Mouse (Mus musculus): Measurements from ENCODE around the gene Mapk13. TPM values are rescaled to one million over a fixed set of nuclear protein-coding genes. Genes with fewer than 3 reads are reported as not detected.
"Not testable (repeated sequence)": the region's sequence is repeated elsewhere in the genome, so short reads cannot be mapped to it uniquely, and the experiment has no call there.

Mapk13 gene
- total RNA-seq, 4 experiments from 2014 or later = 2.1 to 3.4 (median 2.7) TPM

GRCm38 (mm10) chr17:28812345-28812744 is 43.2 kb downstream of the Mapk13 start:
- DNase-seq (ENCODE audit: low spot score in 2 of 2) = no peak

- no peak for DNase-seq (ENCODE audit: low spot score in 2 of 2)
Observed at GRCm38 (mm10) chr17:28814529-28815097, 45.5 kb downstream of the Mapk13 start.

DNA sequence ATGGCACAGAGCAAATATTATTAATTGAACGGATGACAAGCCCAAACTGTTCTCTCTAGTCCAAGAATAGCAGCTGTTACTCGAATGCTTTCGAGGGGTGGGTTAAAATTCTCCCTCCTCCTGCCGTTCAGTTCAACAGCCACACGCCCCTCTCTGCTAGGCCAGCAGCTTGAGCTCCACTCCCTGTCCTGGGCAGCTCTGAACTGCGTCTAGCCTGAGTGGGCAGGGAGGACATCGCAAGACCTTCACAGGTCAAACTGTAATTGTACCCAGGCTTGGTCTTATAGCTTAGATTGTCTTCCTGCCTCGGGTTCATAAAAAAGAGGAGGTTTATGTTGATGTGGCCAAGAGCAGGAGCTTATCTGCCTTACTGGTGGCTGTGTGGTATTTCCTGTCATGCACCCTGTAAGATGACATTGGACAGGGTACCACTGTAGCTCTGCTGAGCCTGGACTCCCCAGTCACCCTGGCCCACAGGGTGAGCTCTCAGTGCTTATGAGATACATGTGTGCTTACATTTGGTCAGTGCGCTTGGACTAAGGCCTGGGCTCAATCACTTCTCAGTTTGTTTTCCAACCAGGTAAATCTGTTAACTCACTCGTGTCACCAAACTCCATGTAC is 46.4 kb downstream of the Mapk13 start:
- no peak for DNase-seq (ENCODE audit: low spot score in 2 of 2)

- not testable (repeated sequence) for DNase-seq (ENCODE audit: low spot score in 2 of 2)
Observed at GRCm38 (mm10) chr17:28816326-28816725, 47.2 kb downstream of the Mapk13 start.

- no peak for DNase-seq (ENCODE audit: low spot score in 2 of 2)
Observed at GRCm38 (mm10) chr17:28816875-28817811, 48.0 kb downstream of the Mapk13 start.

- DNase-seq (ENCODE audit: low spot score in 2 of 2) = no peak
Observed at GRCm38 (mm10) chr17:28820189-28820588, 51.1 kb downstream of the Mapk13 start.

DNA sequence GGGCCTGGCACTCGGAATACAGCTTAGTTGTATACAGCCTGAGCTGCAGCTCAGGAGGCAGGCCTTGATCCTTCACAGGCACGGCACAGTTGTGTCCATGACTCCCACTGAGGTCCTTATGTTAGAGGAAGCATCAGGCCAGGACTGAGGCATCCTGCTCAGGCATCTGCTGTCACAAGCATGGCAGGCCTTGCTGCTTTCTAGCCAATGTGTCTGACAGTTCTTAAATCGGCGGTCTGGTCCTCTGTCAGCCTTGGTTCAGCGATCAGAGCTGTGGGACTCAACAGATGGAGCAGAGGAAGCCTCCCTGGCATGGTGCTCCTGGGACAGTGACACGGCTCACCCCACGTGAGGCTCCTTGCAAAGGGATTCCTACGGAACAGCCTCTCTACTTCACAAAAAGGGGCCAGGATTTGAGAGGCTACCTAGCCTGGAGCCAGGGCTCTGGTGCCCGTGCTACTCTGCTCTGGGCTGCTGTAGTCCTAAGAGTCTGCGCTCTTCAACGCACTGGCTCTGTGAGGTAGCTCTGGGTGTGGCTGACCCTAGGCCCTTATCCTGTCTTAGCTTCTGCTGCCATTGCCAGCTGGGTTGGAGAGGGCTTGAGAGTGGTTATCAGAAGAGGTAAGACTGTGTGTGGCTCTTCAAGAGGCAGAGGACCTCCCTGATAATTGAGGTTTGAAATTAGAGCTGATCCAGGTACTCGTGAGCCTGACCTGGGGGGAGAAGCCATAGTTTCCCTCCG is 54.1 kb downstream of the Mapk13 start:
- DNase-seq (ENCODE audit: low spot score in 2 of 2) = no peak

DNA sequence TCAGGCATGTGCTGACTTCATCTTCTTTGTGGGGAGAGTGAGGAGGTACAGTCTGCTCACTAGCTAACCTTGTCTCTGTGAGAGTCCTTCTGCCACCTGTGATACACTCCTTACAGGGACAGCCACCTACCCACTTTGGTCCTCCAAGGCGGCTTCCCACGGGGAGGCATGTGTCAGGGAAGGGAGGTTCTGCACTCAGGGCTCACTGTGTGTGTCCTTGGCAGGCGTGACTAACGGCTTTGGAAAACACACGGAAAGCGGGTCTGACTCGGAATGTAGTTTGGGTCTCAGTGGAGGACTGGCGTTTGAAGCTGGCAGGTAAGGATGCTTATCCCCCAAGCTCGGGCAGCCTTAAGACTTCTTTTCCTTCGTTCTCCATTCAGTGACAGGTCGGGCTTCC is 54.7 kb downstream of the Mapk13 start:
- no peak for DNase-seq (ENCODE audit: low spot score in 2 of 2)

- DNase-seq (ENCODE audit: low spot score in 2 of 2) = peak in 1 of 2 experiments; percentile 72
Observed at GRCm38 (mm10) chr17:28824896-28825295, 55.8 kb downstream of the Mapk13 start.

GRCm38 (mm10) chr17:28825359-28826041 is 56.4 kb downstream of the Mapk13 start:
- DNase-seq (ENCODE audit: low spot score in 2 of 2) = no peak

GRCm38 (mm10) chr17:28827665-28828231 is 58.7 kb downstream of the Mapk13 start:
- no peak for DNase-seq (ENCODE audit: low spot score in 2 of 2)

GRCm38 (mm10) chr17:28829120-28829519 is 60.0 kb downstream of the Mapk13 start:
- no peak for DNase-seq (ENCODE audit: low spot score in 2 of 2)

Other genes starting within 250 kb of the Mapk13 start
- not detected for gene Armc12, start 238.5 kb upstream of the Mapk13 start, total RNA-seq (2022)
- gene Clpsl2, start 219.9 kb upstream of the Mapk13 start, total RNA-seq (2022) = not detected
- not detected for gene Clps, start 208.5 kb upstream of the Mapk13 start, total RNA-seq (2022)
- gene Lhfpl5, start 193.7 kb upstream of the Mapk13 start, total RNA-seq (2022) = 1 to 10 TPM; 4.0 to 6.1 (median 5.3) TPM
- gene Srpk1, start 146.6 kb upstream of the Mapk13 start, total RNA-seq (2022) = 10 to 100 TPM; 81.5 to 96.3 (median 93.3) TPM
- gene Slc26a8, start 79.1 kb upstream of the Mapk13 start, total RNA-seq (2022) = 1 to 10 TPM; 6.0 to 8.4 (median 6.9) TPM
- gene Mapk14, start 78.0 kb upstream of the Mapk13 start, total RNA-seq (2022) = 10 to 100 TPM; 70.2 to 84.1 (median 76.9) TPM
- 1 to 10 TPM; 1.3 to 4.8 (median 1.5) TPM for gene AC170998.1, start 43.2 kb upstream of the Mapk13 start, total RNA-seq (2022)
- gene Brpf3, start 31.8 kb downstream of the Mapk13 start, total RNA-seq (2022) = 10 to 100 TPM; 44.2 to 56.6 (median 52.6) TPM
- gene Pnpla1, start 89.1 kb downstream of the Mapk13 start, total RNA-seq (2022) = 1 to 10 TPM in 3 of 4 experiments, under 1 TPM in 1; 0.91 to 1.4 (median 1.1) TPM
- 10 to 100 TPM; 10.5 to 12.1 (median 10.8) TPM for gene 4930539E08Rik, start 146.0 kb downstream of the Mapk13 start, total RNA-seq (2022)
- not detected for gene Pxt1, start 174.5 kb downstream of the Mapk13 start, total RNA-seq (2022)
- 10 to 100 TPM; 57.5 to 72.8 (median 64.2) TPM for gene Kctd20, start 182.7 kb downstream of the Mapk13 start, total RNA-seq (2022)
- 10 to 100 TPM; 46.7 to 54.7 (median 48.4) TPM for gene Stk38, start 238.7 kb downstream of the Mapk13 start, total RNA-seq (2022)

Measured in left cerebral cortex, adult 8-10 months (tissue).